Mouse (Mus musculus) stomach, postnatal 0 days (tissue): ENCODE data around the gene Ppp3ca.

Experiments used
- CTCF ChIP-seq: IDR thresholded peaks from 2 replicates; pipeline ENCODE4 v1.5.1; 2016; ENCODE audit warnings: antibody characterized with exemption, low read depth, mild to moderate bottlenecking, moderate library complexity
- EP300 ChIP-seq: optimal IDR thresholded peaks from 2 replicates; pipeline ENCODE3; 2016; ENCODE audit warnings: antibody characterized with exemption

GRCm38 (mm10) chr3:136725311-136726156, 55.6 kb downstream of the Ppp3ca start:
- TF ChIP-seq EP300 (no peak), CTCF (no peak)
